Mouse (Mus musculus): ENCODE measurements around the gene Acsbg2.

DNA sequence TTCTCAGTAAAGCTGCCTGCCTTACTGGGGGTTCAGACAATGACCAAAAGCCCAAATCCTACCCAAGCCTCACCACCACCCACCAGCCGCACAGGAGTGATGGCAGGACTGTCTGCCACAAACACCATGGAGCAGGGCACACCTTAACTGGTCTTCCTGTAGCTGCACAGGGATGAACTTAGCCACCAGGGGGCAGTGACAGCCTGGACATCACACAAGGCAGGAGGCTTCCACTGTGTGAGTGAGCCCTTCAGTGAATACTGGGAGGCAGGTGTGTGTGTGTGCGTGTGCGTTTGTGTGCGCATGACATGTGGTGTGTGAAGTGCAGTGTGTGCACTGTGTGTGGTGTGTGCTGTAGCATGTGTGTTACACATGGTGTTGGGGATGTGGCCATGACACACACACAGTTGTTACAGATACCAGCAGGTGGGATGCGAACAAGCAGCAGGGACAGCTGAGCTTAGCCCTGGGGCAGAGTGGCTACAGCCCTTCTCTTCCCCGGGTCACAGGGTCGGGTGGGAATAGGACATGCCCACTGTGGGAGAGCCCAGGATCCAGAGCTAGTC lies 23.5 kb upstream of the Acsbg2 start:
- TF ChIP-seq CTCF (IDR thresholded peaks at IDR 0.05) = peak; percentile 90
- no peak for TF ChIP-seq POLR2A (IDR thresholded peaks at IDR 0.05; ENCODE audit: insufficient read depth, low read depth, low read length)

Measured in heart, adult 2 months (tissue).